ENCODE assay signal across 24 mouse cellular contexts in genomic region chr1:89062977-89063376, GRCm38 (mm10). TPM values are rescaled to one million over a fixed set of nuclear protein-coding genes. Genes with fewer than 3 reads are reported as not detected.
DNase-seq lines count a peak whose midpoint lies in the region; ATAC-seq lines count a peak whose summit lies in the region.
"Had no signal": no experiment of that assay in that cellular context is flagged by ENCODE, and none has a peak within 500 bp of the region (broad histone marks: within the 10 kb centered on the region; RNA-seq: fewer than 3 reads in every experiment).

No protein-coding gene starts in this region.

- H3K4me2 ChIP-seq in heart, embryonic 11.5 days, result no peak overlapping the region
- H3K4me2 ChIP-seq in forebrain, embryonic 16.5 days (ENCODE audit: low read length), result no peak overlapping the region
- H3K4me2 ChIP-seq: forebrain, embryonic 12.5 days; hindbrain, embryonic 15.5 days; limb, embryonic 12.5 days; liver, embryonic 11.5 days; lung, embryonic 14.5 days; neural tube, embryonic 13.5 days had no signal

- peaks cover 2% of the 10 kb centered on the region; the same call in 1 of the 2 replicates for H3K4me1 ChIP-seq in heart, embryonic 11.5 days (ENCODE audit: control insufficient read depth, insufficient read depth, low read length)
- no peaks in the 10 kb centered on the region for H3K4me1 ChIP-seq in forebrain, embryonic 16.5 days (replicated peaks; ENCODE audit: control insufficient read depth, insufficient read depth, low read length)
- H3K4me1 ChIP-seq: forebrain, embryonic 12.5 days; hindbrain, embryonic 15.5 days; limb, embryonic 12.5 days; neural tube, embryonic 13.5 days had no signal

- no peak overlapping the region for H3K9ac ChIP-seq in heart, embryonic 11.5 days (ENCODE audit: low read depth, low read length)
- no peak overlapping the region for H3K9ac ChIP-seq in forebrain, embryonic 16.5 days (replicated peaks; ENCODE audit: low read depth, low read length)
- H3K9ac ChIP-seq: forebrain, embryonic 12.5 days; hindbrain, embryonic 15.5 days; limb, embryonic 12.5 days; lung, embryonic 14.5 days; neural tube, embryonic 13.5 days had no signal

- H3K27me3 ChIP-seq in heart, embryonic 11.5 days (ENCODE audit: control insufficient read depth, insufficient read depth, low read length), result no peaks in the 10 kb centered on the region
- no peaks in the 10 kb centered on the region for H3K27me3 ChIP-seq in forebrain, embryonic 16.5 days (replicated peaks; ENCODE audit: control insufficient read depth, insufficient read depth, low read length)
- H3K27me3 ChIP-seq: forebrain, embryonic 12.5 days; hindbrain, embryonic 15.5 days; limb, embryonic 12.5 days; neural tube, embryonic 13.5 days had no signal

- DNase-seq in gastrocnemius, adult 18-20 months (ENCODE audit: low spot score), result peak; percentile 20
- DNase-seq in gastrocnemius, adult 8-10 months (ENCODE audit: low spot score in 2 of 2), result no peak
- peak; percentile 61 to 74 for DNase-seq in heart, adult 9 months (ENCODE audit: low spot score in 2 of 2)
- peak; percentile 27 for DNase-seq in heart, postnatal 4 days
- peak; percentile 74 for DNase-seq in lung, postnatal 25 days (ENCODE audit: low spot score)
- DNase-seq in embryo, embryonic 10 days (ENCODE audit: low spot score), result no peak
- DNase-seq: adrenal gland, postnatal 14 days; cerebellum, adult 9-11 months; gastrocnemius, postnatal 10 days; lung, embryonic 14.5 days; right cerebral cortex, adult 18-20 months; thymus, adult 18-20 months; thymus, postnatal 4 days had no signal

- ATAC-seq in heart, embryonic 11.5 days (replicated peaks; ENCODE audit: insufficient number of reproducible peaks, low FRiP score, low TSS enrichment), result no peak
- no peak for ATAC-seq in forebrain, embryonic 16.5 days
- ATAC-seq: midbrain, embryonic 16.5 days had no signal

- WGBS in heart, embryonic 11.5 days (ENCODE audit: insufficient replicate concordance), result 78% methylated on average over 4 of the region's 4 CpGs
- WGBS in forebrain, embryonic 16.5 days, result 79% methylated on average over 4 of the region's 4 CpGs

- no peak overlapping the region for H3K4me3 ChIP-seq in heart, embryonic 11.5 days (ENCODE audit: low read depth, low read length)
- H3K4me3 ChIP-seq in forebrain, embryonic 16.5 days (replicated peaks; ENCODE audit: low read length), result no peak overlapping the region
- H3K4me3 ChIP-seq: erythroblast, embryonic 14.5 days; forebrain, embryonic 12.5 days; hindbrain, embryonic 15.5 days; limb, embryonic 12.5 days; myocyte; neural tube, embryonic 13.5 days had no signal

- H3K27ac ChIP-seq in heart, embryonic 11.5 days (ENCODE audit: low read depth, low read length), result no peak overlapping the region
- no peak overlapping the region for H3K27ac ChIP-seq in forebrain, embryonic 16.5 days (ENCODE audit: low read length)
- H3K27ac ChIP-seq: forebrain, embryonic 12.5 days; hindbrain, embryonic 15.5 days; limb, embryonic 12.5 days; neural tube, embryonic 13.5 days had no signal

- H3K36me3 ChIP-seq in heart, embryonic 11.5 days (ENCODE audit: control insufficient read depth, insufficient read depth, low read length), result no peaks in the 10 kb centered on the region
- H3K36me3 ChIP-seq in forebrain, embryonic 16.5 days (ENCODE audit: control insufficient read depth, insufficient read depth), result no peaks in the 10 kb centered on the region
- H3K36me3 ChIP-seq: forebrain, embryonic 12.5 days; hindbrain, embryonic 15.5 days; limb, embryonic 12.5 days; neural tube, embryonic 13.5 days had no signal

- H3K9me3 ChIP-seq in heart, embryonic 11.5 days (replicated peaks; ENCODE audit: control insufficient read depth, low read length), result peaks cover 7% of the 10 kb centered on the region
- H3K9me3 ChIP-seq in forebrain, embryonic 16.5 days (ENCODE audit: control insufficient read depth, low read length), result no peaks in the 10 kb centered on the region
- H3K9me3 ChIP-seq: forebrain, embryonic 12.5 days; hindbrain, embryonic 15.5 days had no signal

RNA-seq across cellular contexts. Expression of gene Sh3bp4, which starts 7.2 kb away (rescaled TPM):
- total RNA-seq in gastrocnemius, adult 18-20 months (2021), result 1 to 10 TPM; 2.5 to 3.7 TPM
- total RNA-seq in gastrocnemius, adult 8-10 months (2022), result 1 to 10 TPM; 1.5 to 2.2 (median 2.1) TPM
- polyA plus RNA-seq in heart, embryonic 11.5 days (2014; fragmentation: Nextera tagmentation; extraction: Ambion mirVana), result 15.3 and 25.2 TPM in 2 replicates
- 10 to 100 TPM; 43.5 to 45.3 TPM for total RNA-seq in heart, postnatal 4 days (2021)
- polyA plus RNA-seq in forebrain, embryonic 16.5 days (2015; fragmentation: Nextera tagmentation; extraction: Ambion mirVana), result 20.6 and 22.2 TPM in 2 replicates
- total RNA-seq: megakaryocyte-erythroid progenitor cell, adult 5-6 weeks had no signal
- polyA plus RNA-seq: erythroblast, embryonic 14.5 days had no signal

Comparison
In these comparisons a context has a peak if more than half of its experiments do, and no peak if none do; other contexts are left out.
1. DNase-seq: peak in gastrocnemius, adult 18-20 months (single experiment), heart, adult 9 months (2 of 2), heart, postnatal 4 days (single experiment) and lung, postnatal 25 days (single experiment); none in gastrocnemius, adult 8-10 months (0 of 2) and embryo, embryonic 10 days (single experiment).
2. RNA of gene Sh3bp4, which starts 7.2 kb away (total RNA-seq): 43.5 to 45.3 TPM in heart, postnatal 4 days; 2.5 to 3.7 TPM in gastrocnemius, adult 18-20 months and 1.5 to 2.2 TPM in gastrocnemius, adult 8-10 months; every median in the first group is over 4 times any median in the second.